Mouse (Mus musculus): Measurements from ENCODE around the gene Krtap3-1. TPM values are rescaled to one million over a fixed set of nuclear protein-coding genes. Genes with fewer than 3 reads are reported as not detected.
"Not testable (repeated sequence)": the region's sequence is repeated elsewhere in the genome, so short reads cannot be mapped to it uniquely, and the experiment has no call there.

Krtap3-1 gene
- total RNA-seq (2021) = not detected
- long read RNA-seq, experiment 1 = 0 reads
- long read RNA-seq, experiment 2 = 0 reads

GRCm38 (mm10) chr11:99566530-99566929 is at the start of gene Krtap3-1:
Krtap3-1 (minus strand) TSS chr11:99566630.
- intact Hi-C loops (cut with DNase I) = no loop called here
- no peak for DNase-seq

- no peak for DNase-seq
- intact Hi-C loops (cut with DNase I) = no loop called here
Measured at GRCm38 (mm10) chr11:99614796-99615363, 48.5 kb upstream of the Krtap3-1 start, which contains the start of gene Krtap2-4. Krtap2-4 (minus strand) TSS chr11:99614846.

GRCm38 (mm10) chr11:99610089-99610488 is 43.7 kb upstream of the Krtap3-1 start, which contains the start of gene Gm11937:
Gm11937 (minus strand) TSS chr11:99610189.
- intact Hi-C loops (cut with DNase I) = not testable (repeated sequence)

GRCm38 (mm10) chr11:99609126-99609525 is 42.7 kb upstream of the Krtap3-1 start:
- DNase-seq = no peak
- intact Hi-C loops (cut with DNase I) = no loop called here

More at GRCm38 (mm10) chr11:99610089-99610488, 43.7 kb upstream of the Krtap3-1 start, which contains the start of gene Gm11937:
- not testable (repeated sequence) for DNase-seq

- DNase-seq; intact Hi-C loops (cut with DNase I): not testable (repeated sequence)
Measured at GRCm38 (mm10) chr11:99603208-99603607, 36.8 kb upstream of the Krtap3-1 start, which contains the start of gene Gm11938. Gm11938 (minus strand) TSS chr11:99603308.

GRCm38 (mm10) chr11:99597742-99598141 is 31.3 kb upstream of the Krtap3-1 start, which contains the start of gene Krtap9-3:
Krtap9-3 (minus strand) TSS chr11:99598105.
- intact Hi-C loops (cut with DNase I); DNase-seq: not testable (repeated sequence)

GRCm38 (mm10) chr11:99590981-99591380 is 24.6 kb upstream of the Krtap3-1 start, which contains the start of gene Krtap1-3:
Krtap1-3 (minus strand) TSS chr11:99591339.
- no peak for DNase-seq
- intact Hi-C loops (cut with DNase I) = no loop called here

- DNase-seq = no peak
- intact Hi-C loops (cut with DNase I) = no loop called here
Measured at GRCm38 (mm10) chr11:99585096-99585495, 18.7 kb upstream of the Krtap3-1 start.

GRCm38 (mm10) chr11:99583245-99583704 is 16.8 kb upstream of the Krtap3-1 start, which contains the start of gene Krtap1-4:
Krtap1-4 (minus strand) TSS chr11:99583654.
- intact Hi-C loops (cut with DNase I) = no loop called here

GRCm38 (mm10) chr11:99581564-99581963 is 15.1 kb upstream of the Krtap3-1 start:
- DNase-seq = no peak
- intact Hi-C loops (cut with DNase I) = no loop called here

More at GRCm38 (mm10) chr11:99583245-99583704, 16.8 kb upstream of the Krtap3-1 start, which contains the start of gene Krtap1-4:
- no peak for DNase-seq

- no peak for DNase-seq
- intact Hi-C loops (cut with DNase I) = no loop called here
Measured at GRCm38 (mm10) chr11:99581051-99581450, 14.6 kb upstream of the Krtap3-1 start.

- DNase-seq = no peak
- intact Hi-C loops (cut with DNase I) = no loop called here
Measured at GRCm38 (mm10) chr11:99580636-99581035, 14.2 kb upstream of the Krtap3-1 start, which contains the start of gene Krtap1-5. Krtap1-5 (minus strand) TSS chr11:99581016.

GRCm38 (mm10) chr11:99574106-99574505 is 7.7 kb upstream of the Krtap3-1 start:
- peak; percentile 58 to 78 for DNase-seq
- intact Hi-C loops (cut with DNase I) = loop anchor here (2.0 to 5.0 kb wide), 2 partner anchors 112 to 195 kb away; no protein-coding TSS in a partner anchor

GRCm38 (mm10) chr11:99573164-99573563 is 6.7 kb upstream of the Krtap3-1 start:
- DNase-seq = no peak
- intact Hi-C loops (cut with DNase I) = loop anchor here (5.0 kb wide), 1 partner anchor 111 kb away; no protein-coding TSS in a partner anchor

- intact Hi-C loops (cut with DNase I) = no loop called here
- DNase-seq = no peak
Measured at GRCm38 (mm10) chr11:99562580-99562979, 3.9 kb downstream of the Krtap3-1 start.

GRCm38 (mm10) chr11:99559366-99559765 is 7.1 kb downstream of the Krtap3-1 start, which contains the start of gene Gm11939:
Gm11939 (minus strand) TSS chr11:99559466.
- intact Hi-C loops (cut with DNase I) = no loop called here
- no peak for DNase-seq

GRCm38 (mm10) chr11:99557976-99558745 is 8.3 kb downstream of the Krtap3-1 start:
- DNase-seq = no peak
- intact Hi-C loops (cut with DNase I) = no loop called here

GRCm38 (mm10) chr11:99556753-99557152 is 9.7 kb downstream of the Krtap3-1 start, which contains the start of gene Krtap3-2:
Krtap3-2 (minus strand) TSS chr11:99556853.
- intact Hi-C loops (cut with DNase I) = no loop called here
- DNase-seq = no peak

- DNase-seq = no peak
- intact Hi-C loops (cut with DNase I) = no loop called here
Measured at GRCm38 (mm10) chr11:99556195-99556594, 10.2 kb downstream of the Krtap3-1 start.

- intact Hi-C loops (cut with DNase I) = no loop called here
- no peak for DNase-seq
Measured at GRCm38 (mm10) chr11:99550765-99551164, 15.7 kb downstream of the Krtap3-1 start, which contains the start of gene Krtap3-3. Krtap3-3 (minus strand) TSS chr11:99550865.

Data from heart, postnatal 14 days (tissue).